Mouse (Mus musculus): ENCODE measurements around the gene Srpr.

Gene Srpr

DNA sequence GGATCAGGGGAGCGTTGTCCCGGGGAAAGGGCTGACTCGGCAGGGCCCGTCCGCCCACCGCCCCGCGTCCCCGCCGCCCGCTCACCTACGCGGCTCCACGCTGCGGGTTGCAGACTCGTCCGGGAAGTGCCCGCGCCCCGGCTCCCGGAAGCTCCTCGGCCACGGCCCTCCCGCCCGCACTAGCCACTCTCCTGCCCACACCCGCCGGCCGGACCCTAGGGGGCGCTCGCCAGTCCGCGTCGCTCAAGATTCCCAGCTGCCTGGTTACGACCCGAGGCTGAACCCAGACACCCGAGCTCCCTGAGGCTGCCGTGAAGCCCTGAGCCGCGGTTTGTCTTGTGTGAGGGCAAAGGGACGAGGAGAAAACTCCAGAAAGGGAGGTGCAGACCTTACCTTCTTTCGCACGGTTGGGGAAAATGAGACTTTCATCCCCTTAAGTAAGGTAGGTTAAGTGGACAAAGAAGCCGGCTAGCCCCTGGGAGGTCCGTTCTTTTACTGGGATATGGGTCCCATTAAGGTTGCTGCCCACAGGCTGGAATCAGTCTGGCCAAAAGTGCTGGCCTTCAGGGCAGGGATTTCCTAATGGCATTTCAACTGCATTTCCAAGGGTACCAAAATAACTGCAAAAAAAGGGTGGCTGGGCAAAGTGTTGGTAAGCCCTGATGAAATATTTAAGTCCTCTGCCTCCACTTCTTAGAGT, at the start of gene Srpr, which contains the start of gene Tirap:
Srpr (plus strand) TSS at position 404 of the 700 bp plus-strand sequence.
Tirap (minus strand) TSS at position 520 of the 700 bp plus-strand sequence.
- DNase-seq (ENCODE audit: low spot score) = peak; percentile 83

DNA sequence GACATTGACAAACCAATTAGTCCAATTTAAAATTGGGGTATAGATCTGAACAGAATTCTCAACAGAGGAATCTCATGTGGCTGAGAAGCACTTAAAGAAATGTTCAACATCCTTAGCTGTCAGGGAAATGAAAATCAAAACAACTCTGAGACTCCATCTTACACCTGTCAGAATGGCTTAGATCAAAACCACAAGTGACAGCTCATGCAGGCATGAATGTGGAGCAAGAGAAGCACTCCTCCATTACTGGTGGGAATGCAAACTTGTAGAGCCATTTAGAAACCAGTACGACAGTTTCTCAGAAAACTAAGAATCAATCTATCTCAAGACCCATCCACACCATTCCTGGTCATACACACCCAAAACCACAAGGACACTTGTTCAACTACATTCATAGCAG, 47.1 kb upstream of the Srpr start:
- DNase-seq (ENCODE audit: low spot score) = no peak

- no peak for DNase-seq (ENCODE audit: low spot score)
These were observed 43.8 kb upstream of the Srpr start for GRCm38 (mm10) chr9:35156002-35156710.

DNA sequence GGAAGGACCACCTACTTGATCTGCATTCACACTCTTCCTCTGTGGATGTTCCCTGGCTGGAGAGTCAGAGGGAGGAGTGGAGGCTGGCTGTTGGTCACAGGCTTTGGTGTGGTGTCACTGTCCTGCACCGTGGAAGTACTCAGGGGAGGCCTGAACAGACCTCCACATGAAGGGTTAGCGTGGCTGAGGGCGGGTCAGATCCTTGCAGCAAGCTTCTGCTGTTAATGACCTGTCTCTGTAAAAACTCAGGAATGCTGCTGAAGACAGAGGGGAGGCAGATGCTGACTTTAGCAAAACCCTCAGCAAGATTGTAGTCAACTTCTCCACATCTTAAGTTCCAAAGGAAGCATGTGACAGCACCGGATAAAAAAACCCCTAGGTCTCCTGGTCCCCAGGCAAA, 43.1 kb upstream of the Srpr start:
- DNase-seq (ENCODE audit: low spot score) = no peak

GRCm38 (mm10) chr9:35158477-35158876, 41.5 kb upstream of the Srpr start:
- DNase-seq (ENCODE audit: low spot score) = no peak

GRCm38 (mm10) chr9:35160662-35161061, 39.3 kb upstream of the Srpr start:
- no peak for DNase-seq (ENCODE audit: low spot score)

- no peak for DNase-seq (ENCODE audit: low spot score)
These were observed 38.3 kb upstream of the Srpr start for GRCm38 (mm10) chr9:35161721-35162120.

- no peak for DNase-seq (ENCODE audit: low spot score)
These were observed 36.8 kb upstream of the Srpr start for GRCm38 (mm10) chr9:35163011-35163690.

DNA sequence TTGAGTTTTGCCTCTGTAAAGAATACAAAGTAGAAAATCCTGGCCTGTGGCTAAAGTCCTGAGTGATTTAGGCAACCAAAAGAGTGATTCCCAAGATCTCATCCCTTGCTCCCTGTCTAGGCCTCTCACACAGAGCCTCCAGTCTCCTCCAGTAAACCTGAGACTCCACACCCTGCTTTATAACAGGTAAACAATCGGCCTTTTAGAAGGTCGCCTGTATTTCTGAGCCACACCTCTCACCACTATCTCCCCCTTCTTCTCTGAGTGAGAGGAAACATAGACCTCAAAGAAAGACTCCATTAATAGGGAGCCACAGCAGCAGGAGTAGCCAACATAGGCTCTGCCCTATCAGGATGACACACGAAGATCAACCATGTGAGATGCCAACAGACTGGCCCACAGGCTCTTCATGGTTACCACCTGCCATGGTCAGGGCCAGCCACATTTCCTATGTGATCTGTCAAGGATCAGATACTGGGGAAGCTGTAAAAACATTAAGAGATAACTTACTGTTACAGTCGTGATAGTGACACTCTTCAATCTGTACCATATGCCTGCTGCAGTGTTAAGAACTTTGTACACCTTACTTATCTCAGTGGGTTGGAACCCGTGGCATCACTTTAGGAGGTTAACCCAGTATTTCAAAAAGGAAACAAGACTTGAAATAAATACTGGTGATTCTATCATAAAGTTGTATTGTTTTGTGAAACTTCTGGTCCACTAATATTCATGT, 35.7 kb upstream of the Srpr start:
- no peak for DNase-seq (ENCODE audit: low spot score)

DNA sequence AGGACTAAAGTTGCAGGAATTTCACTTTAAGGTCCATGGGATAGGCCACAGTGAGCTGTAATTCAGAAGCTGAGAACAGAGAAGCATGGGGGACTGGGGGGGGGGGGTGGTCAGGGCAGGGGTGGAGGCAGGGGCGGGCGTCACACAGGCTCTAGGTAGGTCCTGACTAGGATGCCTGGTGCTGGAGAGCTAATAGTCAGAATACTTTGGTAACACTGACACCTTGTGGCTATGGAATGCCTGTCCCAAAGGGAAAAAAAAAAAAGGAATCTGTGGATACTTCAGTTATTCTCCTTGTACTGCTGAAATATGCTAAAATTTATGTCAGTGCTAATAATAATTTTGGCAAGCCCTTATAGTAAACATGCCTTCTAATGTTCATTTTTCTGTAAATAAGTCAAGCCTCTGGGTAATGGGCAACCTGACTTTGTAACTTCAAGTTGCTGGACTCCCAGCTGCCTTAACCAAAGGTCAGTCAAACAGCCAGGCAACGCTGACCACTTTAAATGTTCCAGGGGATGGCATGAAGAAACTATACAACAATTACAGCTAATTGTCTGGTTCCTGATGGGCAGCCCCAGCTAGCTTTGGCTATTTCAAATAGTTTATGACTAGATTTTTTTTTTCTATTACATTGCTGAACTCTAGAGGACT, 33.7 kb upstream of the Srpr start:
- peak; percentile 29 for DNase-seq (ENCODE audit: low spot score)

DNA sequence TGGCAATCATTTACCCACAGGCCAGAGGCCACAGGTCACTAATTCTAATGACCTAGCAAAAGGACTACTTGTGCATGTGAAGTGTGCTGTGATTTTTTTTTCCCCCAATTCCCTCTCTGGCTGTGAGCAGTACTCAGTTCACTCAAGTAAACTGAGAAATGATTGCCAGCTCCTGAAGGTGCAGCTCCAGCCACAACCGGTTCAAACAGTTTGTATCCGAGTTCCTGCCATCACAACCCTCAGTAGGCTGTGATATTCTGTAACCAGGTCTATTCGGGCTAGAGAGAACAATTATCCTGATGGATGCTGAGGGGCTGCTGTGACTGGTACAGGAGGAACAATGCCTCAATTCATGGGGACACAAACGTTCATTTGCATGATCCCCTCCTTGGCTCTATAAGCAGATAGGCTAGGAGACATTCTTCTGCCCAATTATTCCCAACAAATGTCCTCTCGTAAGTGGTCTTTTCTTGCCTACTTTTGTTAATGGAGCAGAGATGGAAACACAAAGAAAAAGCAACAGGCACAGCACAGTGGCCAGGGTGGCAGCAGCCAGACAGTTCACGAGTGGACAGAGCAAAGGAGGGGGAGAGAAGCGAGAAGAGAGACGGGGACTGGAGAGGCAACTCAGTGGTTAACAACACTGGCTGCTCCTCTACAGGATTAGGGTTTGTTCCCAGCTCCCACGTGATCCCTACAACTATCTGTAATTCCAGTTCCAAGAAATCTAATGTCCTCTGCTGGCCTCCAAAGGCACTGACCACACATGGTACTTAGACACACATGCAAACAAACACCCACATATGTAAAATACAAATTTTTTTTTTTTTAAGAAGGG, 33.0 kb upstream of the Srpr start:
- no peak for DNase-seq (ENCODE audit: low spot score)

DNA sequence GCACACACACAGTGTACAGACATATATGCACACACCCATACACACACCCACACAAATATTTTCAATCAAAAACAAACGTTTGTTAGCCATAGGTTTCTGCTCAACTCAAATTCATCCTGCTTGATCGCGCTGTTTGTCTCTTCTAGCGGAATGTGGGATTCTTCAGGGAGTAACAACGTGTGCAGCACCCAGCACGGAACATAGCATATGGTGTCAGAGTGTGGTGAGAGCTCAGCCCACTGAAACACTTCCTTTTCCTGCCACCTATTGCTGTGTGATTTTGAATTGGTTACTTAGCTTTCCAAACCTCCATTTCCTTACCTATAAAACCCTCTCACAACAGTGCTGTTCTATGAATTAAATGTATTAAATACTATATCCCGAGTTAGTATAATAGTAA, 29.9 kb upstream of the Srpr start:
- DNase-seq (ENCODE audit: low spot score) = no peak

- no peak for DNase-seq (ENCODE audit: low spot score)
These were observed 26.6 kb upstream of the Srpr start for GRCm38 (mm10) chr9:35173331-35173730.

DNA sequence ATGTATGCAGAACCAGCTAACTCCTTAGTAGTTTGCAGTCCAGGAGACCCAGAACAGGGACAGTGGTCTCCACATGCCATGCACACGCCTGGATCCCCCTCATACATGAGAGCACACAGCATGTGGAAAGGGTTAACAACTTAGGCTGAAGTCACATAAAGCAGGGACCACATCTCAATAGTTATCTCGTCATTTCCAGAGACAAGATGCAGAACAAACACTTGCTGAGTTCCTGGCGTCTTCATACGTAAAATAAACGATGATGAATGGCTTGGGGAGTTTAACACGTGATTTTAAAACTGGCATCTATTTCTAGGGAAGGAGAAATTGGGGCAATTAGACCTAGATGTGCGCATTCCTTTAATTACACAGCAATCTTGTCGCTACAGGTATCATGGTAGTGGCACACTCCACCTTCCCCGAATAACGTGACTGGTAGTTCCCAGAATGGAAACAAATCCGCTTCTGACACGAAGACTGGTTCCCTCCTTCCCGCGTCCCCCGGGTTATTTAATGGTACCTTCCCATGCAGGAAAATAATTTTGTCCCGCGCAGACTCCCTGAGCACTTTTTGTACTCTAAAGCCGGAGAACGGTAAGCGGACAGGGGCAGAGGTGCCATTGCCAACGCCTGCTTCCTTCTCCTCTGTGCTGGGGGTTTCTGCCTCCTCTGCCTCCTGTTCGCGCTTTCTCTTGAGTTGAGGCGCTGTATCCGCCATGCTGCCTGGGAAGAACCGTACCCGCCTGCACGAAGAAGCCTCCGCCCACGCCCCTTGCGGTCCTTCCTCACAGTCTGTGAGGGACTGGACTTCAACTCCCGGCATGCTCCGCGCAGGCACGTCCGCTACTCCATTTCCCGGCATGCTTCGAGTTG, 24.5 kb upstream of the Srpr start, which contains the start of gene Dcps:
Dcps (minus strand) TSS at position 811 of the 873 bp plus-strand sequence.
- DNase-seq (ENCODE audit: low spot score) = peak; percentile 87

DNA sequence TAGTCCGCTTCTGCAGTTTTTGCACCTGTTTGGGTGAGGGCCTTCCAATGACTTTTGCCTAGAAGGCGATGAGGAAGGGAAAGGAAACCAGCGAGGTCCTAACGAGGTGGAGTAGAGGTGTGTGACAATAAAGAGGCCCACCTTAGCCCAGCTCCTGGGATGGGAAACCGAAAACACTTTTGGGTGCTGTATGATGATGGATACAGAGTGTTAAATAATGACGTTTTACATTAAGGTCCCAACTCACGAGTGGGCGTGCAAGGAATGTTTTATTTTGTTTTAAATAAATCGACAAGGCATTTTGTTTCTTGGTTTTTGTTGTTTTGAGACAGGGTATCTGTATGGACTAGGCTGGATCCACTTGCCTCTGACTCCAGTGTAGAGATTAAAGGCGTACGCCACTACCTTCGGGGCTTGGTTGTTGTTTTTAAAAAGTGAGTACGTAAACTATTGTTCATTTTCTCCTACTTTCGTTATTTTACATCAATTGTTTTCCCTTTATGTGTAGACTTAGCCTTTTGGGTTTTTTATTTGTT, 23.8 kb upstream of the Srpr start:
- DNase-seq (ENCODE audit: low spot score) = no peak

GRCm38 (mm10) chr9:35182832-35183231, 17.1 kb upstream of the Srpr start:
- DNase-seq (ENCODE audit: low spot score) = no peak

DNA sequence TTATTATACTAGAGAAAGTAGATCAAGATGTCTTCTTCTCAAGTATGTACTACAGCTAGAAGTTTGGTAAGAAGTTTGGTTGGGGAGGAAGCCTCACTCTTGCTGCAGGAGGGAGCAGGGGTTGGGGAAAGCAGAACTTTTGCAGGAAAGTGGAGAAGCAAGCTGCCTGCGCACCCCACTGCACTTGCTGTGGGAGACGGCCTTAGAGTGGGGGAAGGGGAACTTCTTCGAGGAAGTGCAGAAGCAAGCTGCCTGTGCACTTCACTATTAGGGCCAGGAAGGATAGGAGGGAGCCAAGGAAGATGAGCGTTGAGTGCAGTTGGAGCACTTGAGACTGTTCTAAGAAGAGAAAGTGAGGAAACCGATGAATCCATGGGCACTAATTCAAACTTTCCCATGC, 16.6 kb upstream of the Srpr start:
- no peak for DNase-seq (ENCODE audit: low spot score)

DNA sequence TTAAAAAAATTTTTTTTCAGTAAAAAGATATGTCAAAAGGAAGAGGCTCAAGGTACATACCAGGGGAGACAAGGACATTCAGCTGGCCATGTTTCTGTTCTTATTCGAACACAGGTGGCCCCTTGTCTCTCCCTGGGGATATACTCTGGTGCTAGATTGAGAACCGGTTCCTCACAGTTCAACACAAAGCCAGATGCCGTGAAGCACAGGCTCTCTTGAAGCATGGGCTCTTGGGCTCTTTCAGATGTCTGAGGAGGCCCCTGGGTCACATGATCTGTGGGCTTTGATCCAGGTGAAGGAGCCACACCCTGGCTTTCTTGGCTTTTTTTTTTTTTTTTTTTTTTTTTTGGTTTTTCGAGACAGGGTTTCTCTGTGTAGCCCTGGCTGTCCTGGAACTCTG, 13.5 kb upstream of the Srpr start:
- no peak for DNase-seq (ENCODE audit: low spot score)

GRCm38 (mm10) chr9:35187351-35187903, 12.5 kb upstream of the Srpr start:
- DNase-seq (ENCODE audit: low spot score) = no peak

Data from c-Kit-positive CD71-positive TER-119-positive erythroid progenitor cells, embryonic 14.5 days (primary cell).